Mouse (Mus musculus) ovary, adult 10 weeks (tissue): ENCODE data around the gene Scyl2. TPM values are rescaled to one million over a fixed set of nuclear protein-coding genes. Genes with fewer than 3 reads are reported as not detected.

ENCODE experiments used
- polyA plus RNA-seq: library from polyadenylated mRNA; stranded (reverse); fragments of 350-450 nt; fragmentation: Illumina TruSeq; extraction: RNeasy Lipid Tissue Mini Kit (QIAGEN cat#74804); gene quantifications from one replicate; pipeline ENCODE4 v1.2.3, GENCODE M21; 2014

Scyl2 gene
- polyA plus RNA-seq = 106 TPM

DNA sequence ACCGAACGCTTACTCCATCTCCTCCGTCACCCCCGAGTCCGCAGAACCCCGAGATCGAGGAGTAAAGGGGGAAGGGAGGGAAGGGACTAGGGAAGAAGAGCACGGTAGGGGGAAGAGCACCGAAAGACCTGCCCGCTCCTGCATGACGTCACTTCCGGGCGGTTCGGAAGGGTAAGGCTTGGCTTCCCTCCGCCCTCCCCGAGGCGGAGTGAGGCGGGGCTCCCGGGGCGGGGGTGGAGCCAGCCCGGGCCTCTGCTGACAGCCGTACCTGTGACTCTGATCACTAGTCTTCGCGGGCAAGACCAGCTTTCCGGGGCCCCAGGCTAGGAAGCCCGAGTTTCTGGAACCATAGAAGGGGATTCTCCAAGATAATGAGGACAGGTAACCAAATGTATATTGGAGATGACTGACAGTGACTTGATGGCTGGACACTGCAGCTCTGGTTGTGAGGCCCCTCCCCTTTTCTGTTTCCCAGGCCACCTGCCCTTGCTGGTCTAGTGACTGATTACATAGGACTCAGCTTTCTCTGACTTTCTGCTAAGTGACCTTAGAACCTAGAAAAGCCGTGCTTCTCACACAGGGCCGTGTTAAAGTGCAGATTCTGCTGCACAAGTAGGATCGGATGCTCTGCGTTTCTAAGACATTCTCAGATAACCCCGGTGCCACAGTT lies at the start of gene Scyl2:
TSS of gene Scyl2 (minus strand) at position 147 of the 670 bp plus-strand sequence.

DNA sequence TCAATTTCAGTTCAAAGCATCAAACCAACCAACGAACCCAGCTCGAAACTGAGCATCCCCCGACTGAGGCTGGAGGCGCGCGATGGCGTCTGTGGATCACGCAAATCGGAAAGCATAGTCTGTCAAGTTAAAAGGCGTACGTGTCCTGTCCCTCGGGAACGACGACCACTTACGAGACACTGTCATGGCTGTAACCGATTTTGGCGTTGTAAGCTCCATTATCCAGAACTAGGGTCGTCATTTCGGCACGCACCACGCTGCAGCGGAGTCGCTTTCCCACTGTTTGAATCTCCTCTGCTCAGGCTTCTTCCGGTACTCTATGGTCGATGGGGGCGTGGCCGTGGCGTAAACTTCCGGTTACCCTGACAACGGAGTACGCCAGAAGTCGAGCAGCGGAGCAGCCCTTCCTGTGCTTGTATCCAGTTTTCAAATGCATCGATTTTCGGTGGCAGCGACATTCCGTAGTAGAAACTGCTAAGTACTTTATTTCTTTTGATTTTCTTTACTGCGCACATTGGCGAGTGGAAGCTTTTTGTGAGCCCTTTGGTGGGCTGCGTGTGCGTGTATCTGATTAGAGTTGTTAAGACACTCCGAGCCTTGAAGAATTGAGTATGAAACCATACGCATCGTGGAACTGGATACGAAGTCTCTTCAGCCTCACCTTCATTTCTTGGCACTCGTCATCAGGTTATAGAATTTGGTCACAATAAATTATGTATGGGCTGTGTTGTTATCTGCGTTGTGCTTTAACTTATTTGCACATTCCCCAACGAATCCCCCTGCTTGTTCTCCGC lies 46.1 kb upstream of the Scyl2 start, which contains the start of gene Actr6:
TSS of gene Actr6 (minus strand) at position 295 of the 794 bp plus-strand sequence.

DNA sequence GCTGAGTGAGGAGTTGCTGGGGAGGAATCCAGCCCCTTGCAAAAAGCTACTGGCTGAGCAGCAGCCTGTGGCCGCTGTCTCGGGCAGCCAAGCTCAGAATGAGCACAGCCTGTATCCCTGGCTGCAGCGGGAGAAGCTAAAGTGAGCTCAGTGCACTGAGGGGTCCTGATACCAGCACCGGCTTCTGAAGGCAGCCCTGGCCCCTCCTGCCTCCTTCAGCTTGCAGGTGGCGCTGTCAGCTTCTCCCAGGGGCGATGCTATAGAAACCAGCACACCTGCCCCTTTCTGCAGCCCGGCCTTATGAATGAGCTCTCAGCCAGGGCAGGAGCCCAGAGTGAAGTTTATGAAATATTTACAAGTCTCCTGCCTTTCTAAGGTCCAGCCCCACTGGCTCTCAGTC lies 65.0 kb downstream of the Scyl2 start, which contains the start of gene Slc17a8:
TSS of gene Slc17a8 (minus strand) at position 125 of the 400 bp plus-strand sequence.

Other genes with a start within 250 kb of the Scyl2 start
- 22.4 TPM for gene Gas2l3, start 242.3 kb downstream of the Scyl2 start, polyA plus RNA-seq
- 5.1 TPM for gene Nr1h4, start 152.7 kb downstream of the Scyl2 start, polyA plus RNA-seq
- 0.20 TPM for gene Slc17a8, start 65.0 kb downstream of the Scyl2 start, polyA plus RNA-seq
- gene Actr6, start 46.0 kb upstream of the Scyl2 start, polyA plus RNA-seq = 53.1 TPM
- gene Uhrf1bp1l, start 58.7 kb upstream of the Scyl2 start, polyA plus RNA-seq = 73.6 TPM
- 0.48 TPM for gene Anks1b, start 187.2 kb upstream of the Scyl2 start, polyA plus RNA-seq